Mouse (Mus musculus): Measurements from ENCODE around the gene Tsr2.

Gene Tsr2

DNA sequence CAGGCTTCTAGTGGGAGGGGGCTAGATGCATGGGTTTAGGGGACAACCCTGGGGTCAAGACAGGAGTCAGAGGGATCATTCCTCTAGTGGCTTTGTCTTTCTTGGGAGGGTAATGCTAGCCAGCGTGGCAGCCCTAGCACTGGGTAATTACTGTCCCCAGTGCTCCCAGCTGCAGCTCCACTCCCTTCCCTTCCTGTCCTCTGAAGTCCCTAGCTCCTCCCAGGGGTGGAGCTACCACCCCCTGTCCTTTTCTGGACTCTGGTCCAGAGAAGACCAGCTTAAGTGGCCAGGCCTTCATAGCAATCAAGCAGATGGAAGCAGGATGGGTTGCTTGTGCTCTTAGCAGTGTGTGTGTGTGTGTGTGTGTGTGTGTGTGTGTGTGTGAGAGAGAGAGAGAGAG is 40.8 kb downstream of the Tsr2 start:
- no peak for TF ChIP-seq GATA4 (IDR thresholded peaks at IDR 0.05; ENCODE audit: insufficient replicate concordance, low read length)

DNA sequence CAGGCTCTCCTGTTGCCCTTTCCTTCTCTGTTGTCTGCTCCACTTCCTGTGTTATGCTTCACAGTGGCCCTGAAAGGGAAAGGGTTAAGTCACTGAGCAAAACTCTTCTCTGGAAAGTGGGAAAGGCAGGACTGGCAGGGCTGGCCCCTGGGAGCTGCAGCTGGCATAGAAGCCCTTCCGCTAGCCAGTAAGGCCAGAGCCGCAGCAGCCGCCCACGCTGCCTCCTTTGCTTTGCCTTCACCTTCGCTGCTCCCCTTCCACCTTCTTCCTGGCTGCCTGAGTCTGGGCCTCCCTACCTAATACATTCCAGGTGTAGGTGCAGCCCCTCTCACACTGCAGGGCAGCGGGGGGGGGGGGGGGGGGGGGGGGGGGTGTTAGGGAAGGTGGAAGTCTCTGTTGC is 41.9 kb downstream of the Tsr2 start:
- TF ChIP-seq GATA4 (IDR thresholded peaks at IDR 0.05; ENCODE audit: insufficient replicate concordance, low read length) = no peak

DNA sequence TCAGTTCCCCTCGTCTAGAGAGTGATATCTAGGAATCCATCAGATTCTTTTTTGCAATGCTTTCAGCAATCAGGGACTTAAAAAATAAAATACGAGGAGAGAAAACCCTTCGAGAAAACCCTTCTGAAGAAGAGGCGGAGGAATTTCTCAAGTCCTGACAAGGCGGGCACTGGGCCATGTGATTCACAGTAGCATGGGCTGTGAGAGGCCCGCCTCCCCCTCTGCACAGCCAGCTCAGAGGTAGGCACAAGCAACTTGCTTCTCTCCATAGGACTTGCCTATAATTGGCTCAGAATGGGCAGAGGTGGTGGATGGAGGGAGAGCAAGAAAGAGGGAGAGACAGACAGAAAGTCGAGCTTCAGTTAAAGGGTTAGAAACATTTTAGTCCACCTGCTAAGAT is 46.0 kb downstream of the Tsr2 start:
- TF ChIP-seq GATA4 (IDR thresholded peaks at IDR 0.05; ENCODE audit: insufficient replicate concordance, low read length) = no peak

DNA sequence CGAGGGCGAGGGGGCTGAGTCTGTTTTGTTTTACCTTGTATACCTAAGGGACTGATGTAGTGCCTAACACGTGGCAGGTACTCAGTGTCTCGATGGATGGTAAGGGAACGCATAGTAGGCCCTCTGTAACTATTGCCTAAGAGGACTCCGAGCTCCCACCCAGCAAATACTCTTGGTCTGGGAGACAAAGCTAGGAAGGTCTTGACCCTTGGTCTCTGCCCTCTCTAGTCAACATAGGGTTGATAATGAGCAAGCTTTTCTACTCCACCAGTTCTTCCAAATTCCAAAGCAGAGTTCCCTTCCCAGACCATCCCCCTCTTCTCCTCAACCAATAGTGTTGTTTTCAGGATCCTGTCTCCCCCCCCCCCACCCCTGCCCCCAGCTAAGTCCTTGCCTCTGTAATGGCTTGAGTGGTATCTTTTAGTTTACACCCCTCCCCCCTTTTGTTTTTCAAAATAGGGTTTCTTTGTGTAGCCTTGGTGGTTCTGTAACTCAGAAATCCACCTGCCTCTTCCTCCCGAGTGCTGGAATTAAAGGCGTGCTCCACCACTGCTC is 46.6 kb downstream of the Tsr2 start:
- no peak for TF ChIP-seq GATA4 (IDR thresholded peaks at IDR 0.05; ENCODE audit: insufficient replicate concordance, low read length)

DNA sequence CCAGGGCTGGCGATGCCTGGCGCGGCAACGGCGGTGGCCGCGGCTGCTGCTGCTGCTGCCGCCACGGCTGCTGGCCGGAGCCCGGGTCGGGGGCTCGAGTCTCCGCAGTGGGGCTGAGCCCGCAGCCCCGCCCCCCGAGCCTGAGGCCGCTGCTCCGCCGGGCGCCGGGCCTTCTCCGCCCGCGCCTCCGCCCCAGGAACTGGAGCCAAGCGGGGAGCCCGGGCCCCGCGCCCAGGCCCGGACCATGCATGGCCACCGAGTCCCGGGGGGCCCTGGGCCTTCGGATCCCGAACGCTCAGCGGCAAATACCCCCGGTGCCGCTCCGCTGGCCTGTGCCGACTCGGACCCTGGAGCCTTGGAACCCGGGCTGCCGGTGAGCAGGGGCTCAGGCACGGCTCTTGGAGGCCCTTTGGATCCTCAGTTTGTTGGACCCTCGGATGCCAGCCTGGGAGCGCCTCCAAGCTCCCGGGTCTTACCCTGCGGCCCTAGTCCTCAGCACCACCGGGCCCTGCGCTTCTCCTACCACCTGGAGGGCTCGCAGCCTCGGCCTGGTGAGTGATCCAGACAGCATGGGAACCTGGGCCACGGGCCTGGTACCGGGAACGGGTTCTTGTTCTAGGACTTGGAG is 48.8 kb downstream of the Tsr2 start:
- no peak for TF ChIP-seq GATA4 (IDR thresholded peaks at IDR 0.05; ENCODE audit: insufficient replicate concordance, low read length)

DNA sequence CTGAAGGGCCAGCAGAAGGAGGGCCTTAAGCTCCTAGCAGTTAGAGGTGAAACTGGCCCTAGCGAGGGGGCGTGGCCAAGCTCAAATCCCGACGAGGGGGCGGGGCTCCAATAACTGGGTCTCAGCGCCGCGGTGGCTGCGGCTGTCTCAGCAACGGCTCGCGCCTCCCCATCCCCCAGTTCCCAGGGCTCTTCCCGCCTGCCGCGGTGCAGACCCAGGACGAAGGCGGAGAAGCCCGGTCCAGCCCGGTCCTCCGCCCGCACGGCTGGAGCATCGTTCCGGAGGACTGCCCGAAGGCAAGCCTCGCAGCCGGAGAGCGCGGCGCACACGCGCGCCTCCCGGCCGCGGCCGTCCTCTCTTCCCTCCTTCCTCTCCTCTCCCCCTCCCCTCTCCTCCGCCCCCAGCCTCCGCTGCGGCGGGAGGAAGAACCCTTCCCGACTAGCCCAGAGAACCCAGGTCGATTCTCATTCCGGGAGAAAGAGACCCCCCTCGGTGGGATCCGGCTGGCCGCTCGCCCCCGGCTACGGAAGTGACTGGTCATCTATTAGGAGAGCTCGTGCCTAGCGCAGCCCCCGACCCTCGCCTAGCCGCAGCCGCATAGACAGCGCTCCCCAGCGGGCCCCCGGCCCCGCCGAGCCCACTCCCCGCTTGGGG is 49.4 kb downstream of the Tsr2 start:
- no peak for TF ChIP-seq GATA4 (IDR thresholded peaks at IDR 0.05; ENCODE audit: insufficient replicate concordance, low read length)

DNA sequence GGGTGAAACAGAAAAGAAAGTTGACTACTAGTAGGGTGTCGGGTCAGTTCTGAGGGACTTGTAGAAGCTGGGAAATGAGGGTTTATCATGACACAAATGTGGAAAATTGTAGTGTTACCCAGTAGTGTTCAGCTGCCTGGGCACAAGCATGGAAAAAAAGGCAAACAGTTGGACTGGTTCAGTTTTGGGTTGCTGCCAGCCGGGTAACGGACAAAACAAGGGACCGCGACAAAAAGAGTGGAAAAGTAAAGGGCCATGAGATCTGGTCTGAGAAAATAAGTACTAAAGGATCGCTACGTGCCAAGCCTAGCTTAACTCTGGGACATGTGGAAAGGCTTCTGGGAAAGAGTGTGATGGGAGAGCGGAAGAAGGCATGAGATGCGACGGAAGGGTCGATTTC is 50.0 kb downstream of the Tsr2 start:
- TF ChIP-seq GATA4 (IDR thresholded peaks at IDR 0.05; ENCODE audit: insufficient replicate concordance, low read length) = no peak

DNA sequence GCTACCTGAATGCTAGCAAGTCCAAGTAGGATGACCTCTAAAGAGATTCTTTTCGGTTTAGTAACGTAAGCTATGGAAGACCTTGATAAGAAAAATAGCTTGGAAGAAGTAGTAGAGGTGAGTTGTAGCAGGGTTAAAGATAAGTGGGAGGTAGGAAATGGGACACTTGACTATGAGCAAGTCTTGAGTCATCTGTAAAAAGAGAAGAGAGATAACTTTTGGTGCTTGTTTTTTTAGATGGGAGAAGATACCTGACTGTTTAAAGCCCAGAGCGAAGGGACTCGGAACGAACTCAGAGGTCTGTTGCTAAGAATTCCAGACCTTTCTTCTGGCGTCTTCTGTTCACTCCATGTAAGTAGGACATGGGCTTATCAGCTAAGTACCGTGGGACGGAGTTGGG is 50.5 kb downstream of the Tsr2 start, which contains the start of gene Fgd1:
TSS of gene Fgd1 (plus strand) at position 301 of the 400 bp plus-strand sequence.
- TF ChIP-seq GATA4 (IDR thresholded peaks at IDR 0.05; ENCODE audit: insufficient replicate concordance, low read length) = no peak

DNA sequence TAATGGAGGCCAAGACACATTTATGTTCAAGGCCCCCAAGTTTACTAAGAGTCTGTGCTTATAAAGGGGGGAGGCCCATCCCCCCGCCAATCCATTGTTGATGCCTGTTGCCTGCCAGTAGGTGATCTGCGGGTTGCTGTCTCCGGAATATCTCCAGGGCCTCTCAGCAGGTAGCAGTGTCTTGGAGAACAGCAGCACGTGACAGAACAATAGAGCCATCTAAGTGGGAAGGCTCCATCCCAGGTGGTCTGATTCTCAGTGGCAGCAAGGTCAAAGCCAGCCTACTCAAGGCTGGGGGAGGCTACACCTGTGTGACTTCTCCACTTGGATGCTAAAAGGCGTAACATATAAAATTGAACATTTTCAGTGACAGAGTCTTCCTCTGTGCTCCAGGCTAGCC is 55.1 kb downstream of the Tsr2 start:
- no peak for TF ChIP-seq GATA4 (IDR thresholded peaks at IDR 0.05; ENCODE audit: insufficient replicate concordance, low read length)
